Mouse (Mus musculus) olfactory bulb, adult 2 months (tissue): ENCODE results near the gene Slc12a7.

ENCODE experiments used
- CTCF ChIP-seq: fragments of 200-500 bp; IDR thresholded peaks from 2 replicates; pipeline ENCODE4 v1.5.1; 2012; ENCODE audit warnings: low read depth, mild to moderate bottlenecking, low read length, moderate library complexity; ENCODE audit not compliant: insufficient read depth
- POLR2A ChIP-seq: fragments of 200-500 bp; IDR thresholded peaks from 2 replicates; pipeline ENCODE4 v1.6.1; 2012; ENCODE audit warnings: mild to moderate bottlenecking, low read depth, low read length, moderate library complexity; ENCODE audit not compliant: insufficient read depth

GRCm38 (mm10) chr13:73814181-73814580, 81.3 kb downstream of the Slc12a7 start:
- no peak for TF ChIP-seq CTCF
- no peak for TF ChIP-seq POLR2A
